Mouse (Mus musculus) NIH3T3 (cell line): ENCODE data around the gene Hist1h2ba.

Experiments used
- DNase-seq: peaks from one replicate; pipeline ENCODE4 v3.0.0-alpha.2; 2012; ENCODE audit warnings: low read depth

The Hist1h2ba gene

DNA sequence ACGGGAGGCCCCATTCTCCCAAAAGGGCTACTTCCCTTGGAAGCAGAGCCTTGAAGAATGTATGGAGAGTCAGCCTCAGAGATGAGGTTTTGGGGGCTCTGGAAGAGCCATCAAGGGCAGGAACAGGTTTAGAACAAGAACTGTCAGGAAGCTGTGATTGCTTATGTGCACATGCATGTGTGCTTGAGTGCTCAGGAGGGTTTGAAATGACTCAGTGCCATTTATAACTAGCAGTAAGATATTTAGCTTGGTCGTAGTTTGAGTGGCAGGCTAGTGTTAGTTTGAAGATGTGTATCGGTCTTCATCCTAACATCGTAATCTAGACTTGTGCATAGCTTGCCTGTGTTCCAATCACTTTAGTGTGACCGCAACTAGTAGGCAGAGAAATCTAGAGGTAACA is 27.1 kb downstream of the Hist1h2ba start:
- no peak for DNase-seq

DNA sequence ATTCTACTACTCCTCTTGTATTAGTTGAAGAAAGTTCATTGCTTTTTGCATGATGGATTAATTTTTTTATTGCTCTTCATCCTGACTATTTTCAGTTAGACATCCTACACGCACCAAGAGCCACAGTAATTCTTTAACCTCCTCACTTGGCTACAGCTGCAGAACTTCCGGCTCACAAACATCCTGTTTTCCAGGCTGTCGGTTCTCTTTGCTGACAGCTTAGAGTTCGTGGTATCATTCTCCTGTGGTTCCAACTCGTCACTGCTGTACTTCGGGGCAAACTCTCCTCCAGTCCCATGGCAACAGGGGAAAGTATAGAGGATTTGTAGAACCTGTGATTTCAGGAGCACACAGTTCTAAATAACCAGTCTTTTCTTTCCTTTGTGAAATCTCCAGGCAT is 35.7 kb downstream of the Hist1h2ba start:
- no peak for DNase-seq

DNA sequence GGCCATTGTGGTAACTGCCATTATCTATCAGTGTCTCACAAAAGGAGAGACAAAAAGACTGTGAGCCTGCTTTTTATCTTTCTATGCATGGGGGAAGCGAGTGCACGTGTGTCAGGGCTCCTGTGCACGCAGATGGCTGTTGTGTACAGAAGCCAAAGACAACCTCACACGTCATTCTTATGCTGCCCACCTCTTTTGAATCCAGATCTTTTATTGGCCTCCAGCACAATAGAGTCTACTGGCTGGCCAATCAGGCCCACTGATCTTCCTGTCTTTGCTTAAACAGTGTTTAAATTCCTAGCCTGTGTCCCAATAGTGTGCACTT is 40.7 kb downstream of the Hist1h2ba start:
- peak; percentile 2 for DNase-seq

DNA sequence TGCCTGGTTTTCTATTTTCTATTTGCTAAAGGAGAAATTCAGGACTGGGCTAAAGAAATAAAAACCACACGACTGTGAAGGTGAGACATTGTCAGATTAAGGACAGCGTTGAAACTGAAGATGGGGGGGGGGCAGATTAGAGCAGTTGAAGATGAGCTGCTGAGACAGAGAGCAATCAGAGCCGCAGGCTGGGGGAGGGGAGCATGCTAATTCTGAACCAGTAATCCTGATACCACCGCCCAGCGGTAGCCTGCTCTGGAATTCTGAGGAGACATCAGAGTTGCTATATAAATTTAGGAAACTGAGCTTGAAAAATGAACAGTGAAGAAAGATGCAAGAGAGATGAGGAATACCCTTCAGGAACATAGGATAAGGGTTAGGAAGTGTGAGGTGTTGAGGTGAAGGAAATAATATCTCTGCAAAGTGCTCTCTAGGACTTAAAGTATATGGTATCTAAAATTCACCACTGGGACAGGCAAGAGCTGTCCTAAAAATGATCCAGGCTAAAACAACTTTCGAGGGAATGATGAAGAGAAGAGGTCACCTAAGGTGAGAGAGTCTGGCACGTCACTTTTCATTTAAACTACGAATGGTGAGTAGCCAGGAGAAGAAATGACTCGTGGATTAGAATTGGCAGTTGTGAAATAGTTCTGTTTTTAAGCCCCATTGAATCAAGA is 41.2 kb downstream of the Hist1h2ba start:
- no peak for DNase-seq

DNA sequence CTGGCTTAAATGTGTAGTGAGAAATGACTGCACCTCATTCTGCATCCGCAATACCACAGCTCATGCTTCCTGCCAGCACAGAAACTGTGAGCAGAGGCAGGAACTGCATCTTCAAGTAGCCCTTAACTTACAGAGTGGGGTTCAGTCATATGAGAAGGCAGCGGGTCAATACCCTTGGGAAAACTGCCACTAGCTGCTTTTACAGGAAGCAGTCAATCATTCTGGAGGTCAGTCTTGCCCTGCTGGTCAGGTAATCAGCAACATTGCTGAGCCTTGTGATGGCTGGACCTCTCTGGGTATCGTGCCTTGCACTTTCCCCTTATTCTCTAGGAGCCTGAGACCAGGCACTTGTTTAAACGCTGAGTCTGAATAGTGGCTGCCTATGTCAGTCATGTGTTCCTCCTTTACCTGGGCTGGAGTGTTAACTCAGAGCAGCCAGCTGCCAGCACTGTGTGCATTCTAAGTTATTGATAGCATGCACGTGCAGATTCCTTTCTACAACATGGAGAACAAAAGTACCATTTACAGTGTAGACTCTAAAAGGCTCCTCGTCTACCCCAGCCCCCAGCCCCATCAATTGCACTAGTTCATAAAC is 44.8 kb downstream of the Hist1h2ba start:
- no peak for DNase-seq

DNA sequence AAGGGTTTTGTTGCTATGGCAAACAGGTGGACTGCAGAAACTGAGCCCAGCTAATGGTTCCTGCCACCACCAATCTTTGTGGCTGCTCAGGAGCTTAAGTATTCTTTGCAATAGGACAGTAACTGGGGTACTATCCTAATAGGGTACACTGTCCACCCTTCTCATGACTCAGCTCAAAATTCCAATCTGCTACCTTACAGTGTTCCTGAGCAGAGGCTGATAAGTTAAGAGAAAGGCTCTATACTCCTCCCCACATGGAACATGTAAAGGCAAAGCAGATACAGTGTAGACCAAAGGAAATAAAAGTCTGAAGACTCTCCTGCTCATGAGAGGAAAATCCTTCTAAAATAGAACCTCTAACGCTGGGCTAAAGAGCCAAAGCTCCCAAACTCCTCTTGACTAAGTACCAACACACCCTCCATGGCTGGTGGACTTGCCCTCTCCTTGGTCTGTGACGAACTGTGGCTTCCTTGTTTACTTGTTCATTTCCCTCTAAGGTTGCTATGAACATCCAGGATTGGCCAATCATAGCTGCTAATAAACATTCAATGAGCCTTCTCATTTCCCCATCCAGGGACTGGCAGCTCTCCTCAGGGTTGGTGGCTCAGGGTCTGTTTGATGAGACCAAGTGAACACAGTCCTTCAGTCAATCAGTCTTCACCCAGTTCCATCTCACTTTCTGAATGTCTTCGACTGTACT is 46.8 kb downstream of the Hist1h2ba start:
- DNase-seq = no peak

DNA sequence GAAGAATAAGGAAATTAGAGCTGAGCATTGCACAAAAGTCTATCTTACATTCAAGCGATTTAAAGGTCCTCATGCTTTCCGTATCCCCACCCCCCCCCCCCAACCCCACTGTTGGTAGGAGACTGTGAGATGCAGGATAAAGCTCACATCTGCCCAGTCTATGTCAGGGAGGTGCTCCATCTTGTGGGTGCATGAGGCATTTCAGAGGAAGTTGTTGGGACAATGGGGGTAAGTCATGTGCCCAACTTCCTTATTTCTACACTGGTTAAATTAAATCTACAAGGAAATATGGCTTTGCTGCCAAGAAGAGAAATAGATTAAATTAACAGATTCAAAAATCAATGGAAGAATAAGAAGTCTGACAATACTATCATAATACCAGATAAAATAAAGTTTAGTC is 48.4 kb downstream of the Hist1h2ba start:
- DNase-seq = peak; percentile 20
